Mouse (Mus musculus) lung, postnatal 25 days (tissue): ENCODE measurements around the gene Kcnmb4.
A peak's percentile ranks its signal among the peaks of the same experiment; 100 is the strongest.

ENCODE experiments used
- DNase-seq: peaks from one replicate; pipeline ENCODE4 v3.0.0; 2022; ENCODE audit warnings: low spot score

Kcnmb4 gene

DNA sequence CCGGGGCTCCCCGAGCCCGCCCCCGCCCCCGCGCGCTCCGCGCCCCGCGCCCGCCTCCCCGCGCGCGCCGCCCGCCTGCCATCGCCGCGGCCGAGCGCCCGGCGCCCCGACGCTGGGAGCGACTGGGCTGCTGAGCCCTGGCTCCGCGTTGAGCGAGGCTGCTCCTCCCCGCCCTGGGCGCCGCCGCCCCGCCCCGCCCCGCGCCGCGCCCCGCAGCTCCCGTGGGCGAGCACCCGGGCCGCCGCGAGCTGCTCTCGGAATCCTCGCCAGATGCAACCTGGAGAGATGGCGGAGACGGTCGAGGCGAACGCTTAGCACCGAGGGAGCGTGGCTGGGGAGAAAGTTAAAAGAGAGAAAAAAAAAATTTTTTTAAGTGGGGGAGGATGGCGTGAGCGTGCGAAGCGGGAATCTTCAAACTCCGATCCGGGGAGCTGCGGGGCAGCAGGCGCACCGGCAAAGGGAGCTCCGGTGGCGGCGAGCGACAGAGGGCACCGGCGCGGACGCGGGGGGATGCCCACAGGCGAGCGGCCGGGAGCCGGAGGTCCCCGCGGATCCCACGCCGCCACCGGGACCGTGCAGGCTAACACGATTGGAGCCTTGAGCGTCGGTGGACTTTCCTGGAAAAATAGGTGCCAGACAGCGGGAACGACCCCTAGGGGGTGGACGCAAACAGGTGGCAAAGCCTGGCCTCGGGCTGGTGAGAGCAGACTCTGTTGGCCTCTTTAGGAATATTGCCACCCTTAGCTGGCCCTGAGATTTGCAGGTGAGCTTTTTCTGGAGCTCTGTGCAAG, at the start of gene Kcnmb4:
Kcnmb4 (minus strand) TSS at position 120 of the 791 bp plus-strand sequence.
- DNase-seq: no peak

DNA sequence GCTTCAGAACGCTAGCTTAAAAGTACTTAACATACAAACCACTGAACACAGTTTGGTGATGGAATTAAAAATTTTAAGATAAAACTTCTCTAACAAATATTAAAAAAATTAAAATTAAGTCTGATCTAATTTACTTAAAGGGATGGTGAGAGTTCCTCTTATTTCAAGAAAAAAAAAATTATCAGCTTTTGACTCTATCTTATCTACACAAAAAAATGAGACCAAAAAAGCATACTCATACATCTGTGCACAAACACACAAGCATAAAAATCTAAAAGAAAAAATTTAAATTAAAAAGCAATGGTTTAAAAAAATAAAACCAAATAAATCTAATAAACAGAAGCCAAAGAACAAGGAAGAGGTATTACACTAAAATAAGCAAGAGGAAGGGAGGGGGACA, 45.9 kb upstream of the Kcnmb4 start:
- no peak for DNase-seq

DNA sequence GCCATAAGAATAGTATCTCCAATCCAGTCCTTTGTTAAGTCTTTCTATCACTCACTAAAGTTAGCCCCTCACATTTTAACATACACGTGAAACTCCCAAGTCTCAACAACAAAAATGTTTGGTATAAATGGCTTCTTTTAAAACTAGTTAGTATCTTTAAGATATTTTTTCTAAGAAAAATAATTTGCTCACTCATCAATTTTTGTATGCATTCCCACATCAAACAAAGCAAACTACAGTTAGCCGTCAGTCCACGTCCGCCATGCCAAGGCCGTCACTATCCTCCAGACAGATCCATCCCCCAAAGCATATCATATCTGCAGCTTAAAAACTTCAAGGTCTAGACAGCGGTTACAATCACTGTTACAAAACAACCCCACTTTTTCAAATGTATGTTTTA, 41.9 kb upstream of the Kcnmb4 start:
- no peak for DNase-seq

DNA sequence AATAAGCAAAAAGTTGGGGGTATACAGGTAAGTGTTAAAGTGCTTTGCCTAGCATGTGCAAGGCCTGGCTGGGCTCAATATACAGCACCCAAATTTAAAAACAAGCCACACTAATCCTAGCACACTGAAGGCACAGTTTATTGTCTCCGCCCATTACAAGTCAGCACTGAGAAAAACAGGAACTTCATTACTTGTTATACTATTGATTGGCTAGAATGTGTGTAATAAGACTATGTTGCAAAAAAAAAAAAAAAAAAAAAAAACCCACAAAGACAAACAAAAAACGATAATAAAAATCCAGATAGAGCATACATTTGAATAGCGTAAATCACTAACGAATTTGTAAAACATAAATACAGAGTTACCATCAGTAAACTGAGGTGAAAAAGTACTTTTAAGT, 41.5 kb upstream of the Kcnmb4 start:
- DNase-seq: no peak

DNA sequence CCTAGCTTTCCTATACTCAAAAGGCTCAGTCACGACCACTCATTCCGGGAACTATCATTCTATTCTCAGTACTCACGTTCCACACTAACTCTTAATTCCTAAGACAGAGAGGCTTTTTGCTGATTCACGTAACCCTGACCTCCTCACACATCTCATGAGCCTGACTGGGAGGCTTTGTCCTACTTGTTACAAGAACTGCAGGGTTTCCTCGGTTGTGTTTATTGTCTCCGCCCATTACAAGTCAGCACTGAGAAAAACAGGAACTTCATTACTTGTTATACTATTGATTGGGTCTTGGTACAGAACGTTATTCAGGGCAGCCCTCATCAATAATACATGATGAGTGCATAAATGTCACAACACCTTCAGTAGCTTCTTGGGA, 39.6 kb upstream of the Kcnmb4 start:
- no peak for DNase-seq

DNA sequence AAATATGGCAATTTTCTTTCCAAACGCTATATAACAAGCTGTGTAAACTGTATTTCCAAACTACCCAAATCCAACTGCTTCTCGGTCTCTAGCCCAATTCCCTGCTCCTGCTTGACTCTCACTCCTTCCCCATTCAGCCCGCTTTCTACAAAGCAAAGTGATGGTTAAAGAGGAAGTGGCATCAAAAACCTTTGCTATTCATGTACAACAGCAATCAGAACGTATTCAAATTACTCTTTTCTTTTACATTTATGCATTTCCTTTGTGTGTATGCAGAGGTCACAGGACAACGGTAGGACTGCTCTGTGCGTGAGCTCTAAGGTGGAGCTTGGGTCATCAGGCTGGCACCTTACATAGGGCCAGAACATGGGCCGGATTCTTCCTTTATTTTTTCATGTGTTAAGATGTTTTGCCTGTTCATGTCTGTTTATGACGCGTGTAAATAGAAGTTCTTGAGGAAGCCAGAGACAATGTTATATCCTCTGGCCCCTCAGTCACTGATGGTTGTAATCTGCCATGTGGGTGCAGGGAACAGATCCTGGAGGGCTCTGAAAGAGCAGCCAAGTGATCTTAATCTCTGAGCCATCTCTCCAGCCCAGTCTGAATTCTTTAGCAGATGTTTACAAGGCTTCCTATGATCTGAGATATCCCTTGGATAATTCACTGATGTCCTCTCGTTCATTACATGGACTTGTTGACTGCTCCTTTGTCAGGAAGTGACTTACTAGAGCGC, 39.0 kb upstream of the Kcnmb4 start:
- DNase-seq: peak; percentile 7

DNA sequence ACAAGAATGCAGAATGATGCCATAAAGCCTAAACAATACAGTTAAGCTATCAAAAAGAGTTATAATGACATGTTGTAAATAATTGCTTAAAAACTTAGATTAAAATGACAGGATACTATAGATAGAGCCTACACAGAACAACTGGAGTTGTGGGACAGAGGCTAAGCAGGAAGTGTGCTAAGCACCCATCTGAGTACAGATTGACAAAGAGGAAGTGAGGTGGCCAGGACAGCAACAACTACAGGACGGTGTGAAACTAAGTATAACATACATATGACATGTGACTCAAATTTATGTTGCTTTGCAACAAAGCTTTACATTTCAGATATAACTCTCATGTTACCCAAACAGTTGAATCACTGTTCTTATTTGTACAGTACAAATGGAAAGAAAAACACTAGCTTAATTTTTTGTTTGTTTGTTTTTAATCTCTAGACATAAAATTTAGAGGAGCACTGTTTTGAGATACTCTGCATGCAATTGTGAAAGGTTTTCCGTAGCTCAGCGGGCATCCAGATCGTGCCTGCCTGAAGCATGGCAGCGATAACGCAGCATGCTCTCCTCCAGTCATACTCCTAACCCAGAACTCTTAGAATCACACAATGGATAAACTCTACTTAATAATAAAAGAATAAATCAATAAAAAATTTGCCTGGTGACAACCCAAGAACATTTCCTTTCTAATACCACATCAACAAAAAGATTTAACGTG, 31.8 kb upstream of the Kcnmb4 start:
- peak; percentile 19 for DNase-seq

DNA sequence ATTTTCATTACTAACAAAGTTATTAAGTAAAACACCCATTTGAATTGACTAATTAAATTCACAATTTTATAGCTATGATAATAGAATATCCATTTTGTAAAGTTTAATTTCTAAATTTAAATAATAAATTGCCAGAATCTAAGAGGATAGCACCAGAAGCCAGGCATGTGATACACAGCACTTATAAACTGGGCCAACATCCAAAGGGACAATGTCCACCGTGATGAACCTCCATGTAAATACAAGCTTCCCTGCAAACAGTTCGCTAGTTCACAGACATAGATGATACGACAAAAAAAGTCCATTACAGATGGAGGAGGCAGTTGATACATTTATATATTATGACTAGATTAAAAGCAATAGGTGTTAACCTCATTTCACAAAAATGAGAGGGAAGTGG, 19.1 kb upstream of the Kcnmb4 start:
- DNase-seq: no peak

DNA sequence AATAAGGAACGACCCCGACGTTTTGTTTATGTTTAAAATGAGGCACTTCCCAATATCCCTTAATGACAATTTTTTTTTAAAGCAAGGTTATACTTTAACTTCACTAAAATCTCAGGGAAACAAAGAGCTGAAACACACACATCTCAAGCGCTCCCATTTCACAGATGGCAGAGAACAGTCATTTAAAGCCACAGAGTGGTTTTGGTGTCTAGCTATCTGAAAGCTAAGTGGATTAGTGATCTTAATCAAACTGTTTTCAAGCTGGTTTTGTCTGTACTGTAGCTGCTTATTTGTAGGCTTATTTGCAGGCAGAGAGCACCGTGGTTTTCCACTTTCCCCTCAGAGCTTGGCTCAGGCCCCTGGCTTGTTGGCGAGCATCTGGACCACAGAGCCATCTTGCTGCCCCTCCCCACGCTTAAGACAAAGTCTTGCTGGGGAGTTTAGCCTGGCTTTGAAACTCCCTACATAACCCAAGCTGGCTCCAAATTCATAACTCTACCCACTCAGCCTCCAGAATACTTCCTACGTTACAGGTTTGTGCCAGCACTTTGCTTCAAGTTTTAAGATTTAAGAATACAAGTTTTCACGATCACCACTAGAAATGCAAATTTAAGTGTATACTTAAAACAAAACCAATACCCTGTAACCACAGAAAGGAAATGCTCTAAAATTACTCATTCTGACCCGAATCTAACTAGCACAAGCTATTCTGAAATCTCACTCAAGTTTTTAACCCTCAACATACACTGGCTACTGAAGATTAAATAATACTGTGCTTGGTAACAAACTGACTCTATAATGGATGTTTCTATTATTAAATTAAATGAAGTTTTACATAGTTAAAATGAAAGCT, 13.4 kb upstream of the Kcnmb4 start:
- DNase-seq: no peak

DNA sequence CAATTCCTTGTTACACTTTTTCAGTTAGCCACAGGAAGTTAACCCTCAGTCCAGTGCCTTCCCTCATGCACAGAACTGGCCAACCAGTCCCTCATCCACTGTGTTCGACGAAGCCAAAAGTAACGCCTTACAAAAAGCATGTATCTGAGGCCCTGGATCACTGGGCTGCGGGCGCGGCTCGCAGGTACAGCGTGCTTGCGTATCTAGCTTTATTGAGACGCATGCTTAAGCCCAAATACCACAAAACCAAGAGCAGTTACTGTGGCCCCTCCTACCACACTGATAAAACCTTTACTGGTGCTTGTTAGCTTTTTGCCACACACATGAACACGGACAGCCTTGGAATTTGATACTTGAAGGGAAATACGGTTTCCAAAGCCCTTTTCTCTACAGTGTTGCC, 8.2 kb upstream of the Kcnmb4 start:
- no peak for DNase-seq

DNA sequence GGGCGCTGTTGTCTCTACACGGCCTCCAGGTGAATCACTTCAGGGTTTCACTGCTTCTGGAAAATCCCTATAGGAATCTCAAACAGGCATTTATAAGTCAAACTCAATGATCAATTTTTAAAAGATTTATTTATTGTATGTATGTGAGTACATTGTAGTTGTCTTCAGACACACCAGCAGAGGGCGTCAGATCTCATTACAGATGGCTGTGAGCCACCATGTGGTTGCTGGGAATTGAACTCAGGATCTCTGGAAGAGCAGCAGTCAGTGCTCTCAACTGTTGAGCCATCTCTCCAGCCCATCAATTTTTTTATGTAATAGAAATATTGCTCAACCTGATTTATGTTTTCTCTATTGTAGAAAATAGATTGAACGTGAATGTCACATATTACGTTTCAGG, 7.3 kb upstream of the Kcnmb4 start:
- DNase-seq: no peak

DNA sequence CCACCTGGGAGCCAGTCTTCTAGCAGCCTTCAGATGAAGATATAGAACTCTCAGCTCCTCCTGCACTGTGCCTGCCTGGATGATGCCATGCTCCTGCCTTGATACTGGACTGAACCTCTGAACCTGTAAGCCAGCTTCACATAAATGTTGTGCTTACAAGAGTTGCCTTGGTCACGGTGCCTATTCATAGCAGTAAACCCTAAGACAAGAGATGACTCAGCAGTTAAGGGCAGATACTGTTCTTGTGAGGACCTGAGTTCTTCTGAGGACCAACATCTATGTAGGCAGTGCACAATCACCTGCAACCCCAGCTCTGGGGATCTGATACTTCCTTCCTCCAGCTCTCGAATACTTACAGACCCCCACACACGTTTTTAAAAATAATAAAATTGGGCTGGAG, 2.9 kb upstream of the Kcnmb4 start:
- DNase-seq: no peak

DNA sequence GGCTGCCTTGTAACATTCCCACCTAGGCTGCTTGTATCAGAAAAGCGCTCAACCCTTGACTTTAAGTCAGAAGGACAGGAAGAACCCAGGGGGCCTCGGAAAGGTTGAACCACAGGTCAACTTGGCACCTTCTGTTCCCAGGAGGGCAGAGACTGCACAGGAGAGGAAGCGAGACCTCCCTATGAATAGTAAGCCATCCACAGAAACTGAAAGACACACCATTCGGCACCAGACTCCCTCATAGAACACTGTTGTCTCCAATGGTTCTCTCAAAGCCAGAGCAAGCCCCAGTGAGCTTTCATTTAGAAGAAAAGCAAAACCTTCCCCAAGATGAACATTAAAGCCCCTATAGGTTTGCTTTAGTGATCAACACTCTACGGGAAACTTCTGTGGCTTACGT, 2.0 kb upstream of the Kcnmb4 start:
- DNase-seq: no peak

DNA sequence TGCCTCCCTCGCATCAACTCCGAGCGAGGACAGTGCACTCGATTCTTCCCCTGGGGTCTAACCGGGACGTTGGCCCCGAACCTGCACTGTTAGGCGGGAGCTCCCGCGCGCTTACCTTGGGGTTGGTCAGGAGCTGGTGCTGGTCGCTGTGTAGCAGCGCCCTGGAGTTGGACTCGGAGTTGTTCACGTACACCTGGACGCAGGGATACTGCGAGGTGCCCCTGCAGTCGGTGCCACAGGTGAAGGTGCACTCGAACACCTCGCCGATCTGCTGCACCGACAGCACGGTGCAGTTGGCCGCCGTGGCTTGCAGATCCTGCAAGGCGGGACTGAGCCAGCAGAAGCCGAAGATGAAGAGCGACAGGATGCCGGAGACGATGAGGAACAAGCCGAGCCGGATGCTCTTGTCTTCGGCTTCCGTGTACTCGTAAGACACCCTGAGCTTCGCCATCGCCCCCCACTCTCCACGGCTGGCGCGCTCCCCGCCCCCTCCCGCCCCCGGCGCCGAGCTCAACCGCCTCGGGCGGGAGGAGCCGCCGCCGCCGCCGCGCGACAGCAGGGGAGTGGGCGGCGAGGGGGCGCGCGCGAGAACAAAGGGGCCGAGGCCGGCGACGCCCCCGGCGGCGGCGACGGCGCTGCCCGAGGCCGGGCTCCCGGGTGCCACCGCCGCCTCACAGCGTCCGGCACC, 463 bp downstream of the Kcnmb4 start:
- peak; percentile 5 for DNase-seq

DNA sequence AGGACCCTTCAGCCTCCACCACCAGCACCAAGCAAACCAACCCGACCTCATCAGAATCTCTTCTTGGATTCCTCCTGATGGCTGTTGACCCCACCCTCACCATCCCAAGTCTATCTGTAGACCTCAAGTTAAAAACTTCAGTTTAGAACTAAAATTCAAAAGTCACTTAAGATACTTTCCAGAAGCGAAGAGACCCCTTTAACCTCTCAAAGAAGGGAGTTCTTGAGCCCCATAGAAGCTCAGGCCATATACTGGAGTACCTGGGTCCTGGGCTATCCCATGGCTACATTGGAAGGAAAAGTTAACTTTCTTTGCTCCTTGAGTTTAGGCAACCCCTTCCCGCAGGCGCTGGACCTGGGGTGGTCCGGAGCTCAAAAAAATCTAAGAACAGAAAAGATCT, 1.1 kb downstream of the Kcnmb4 start:
- no peak for DNase-seq

DNA sequence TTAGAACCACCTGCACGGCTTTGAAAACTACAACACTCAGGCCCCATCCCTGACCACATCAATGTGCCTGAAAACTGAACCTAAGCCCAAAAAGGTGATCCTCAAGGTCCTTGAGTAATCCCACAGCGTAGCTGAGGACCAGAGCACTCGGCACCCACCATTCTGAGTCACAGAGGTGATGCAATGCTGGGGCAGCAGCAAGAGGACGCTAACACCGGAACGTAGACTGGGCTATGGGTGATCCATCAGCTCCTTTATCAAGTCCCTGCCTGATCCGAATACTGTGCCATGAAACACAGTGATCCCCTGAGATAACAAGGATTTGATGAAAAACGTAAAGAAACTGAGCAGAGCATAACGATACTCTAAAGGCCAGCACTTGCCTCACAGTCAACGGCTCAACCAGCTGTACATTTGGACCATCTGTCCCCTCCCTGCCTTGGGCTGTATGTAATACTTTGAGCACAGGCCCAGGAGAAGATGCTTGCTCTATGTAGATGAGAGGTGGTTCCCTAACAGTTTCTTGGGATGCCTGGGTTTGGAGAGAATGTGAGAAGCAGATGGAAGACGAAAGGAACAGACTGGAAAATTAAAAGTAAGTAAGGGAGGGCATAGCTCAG, 3.3 kb downstream of the Kcnmb4 start:
- no peak for DNase-seq

DNA sequence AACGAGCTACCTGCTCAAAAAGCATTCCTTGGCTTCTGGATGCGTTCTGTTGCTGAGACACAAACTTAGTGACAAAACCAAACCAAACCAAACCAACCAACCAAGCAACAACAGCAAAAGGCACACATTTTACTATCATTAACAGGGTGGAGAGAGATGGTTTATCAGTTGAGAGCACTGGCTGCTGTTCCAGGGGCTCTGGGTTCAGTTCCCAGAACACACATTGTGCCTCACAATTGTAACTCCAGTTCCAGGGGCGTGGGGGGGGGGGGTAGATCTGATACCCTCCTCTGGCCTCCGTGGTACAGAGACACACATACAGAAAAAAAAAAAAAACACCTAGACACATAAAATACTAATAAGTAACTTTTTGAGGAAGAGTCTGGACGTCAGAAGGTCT, 5.6 kb downstream of the Kcnmb4 start:
- no peak for DNase-seq

DNA sequence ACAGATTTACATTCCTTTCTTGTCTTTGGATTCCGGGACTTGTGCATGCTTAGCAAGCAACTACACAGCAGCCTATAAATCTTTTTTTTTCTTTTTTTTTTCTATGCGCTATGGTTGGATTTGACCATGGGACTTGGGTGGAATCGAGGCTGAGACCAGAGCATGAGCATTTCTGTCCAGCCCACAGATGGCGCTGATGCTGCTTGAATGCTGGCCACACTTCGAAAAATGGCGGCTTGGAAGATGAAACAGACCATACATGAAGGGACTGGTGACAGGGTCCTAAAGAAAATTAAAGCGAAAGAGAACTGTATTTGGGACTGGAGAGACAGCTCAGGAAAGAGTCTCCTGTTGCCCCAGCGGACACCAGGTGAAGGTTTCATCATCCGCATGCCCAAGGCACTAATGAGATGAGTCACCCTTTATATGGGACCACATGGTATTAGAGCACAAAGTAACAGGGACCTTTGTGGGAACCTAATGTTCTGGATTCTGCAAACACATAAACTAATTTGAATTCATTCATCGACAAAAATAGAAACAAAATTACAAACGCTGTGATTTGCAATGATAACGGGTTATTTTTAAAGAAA, 9.8 kb downstream of the Kcnmb4 start:
- no peak for DNase-seq

DNA sequence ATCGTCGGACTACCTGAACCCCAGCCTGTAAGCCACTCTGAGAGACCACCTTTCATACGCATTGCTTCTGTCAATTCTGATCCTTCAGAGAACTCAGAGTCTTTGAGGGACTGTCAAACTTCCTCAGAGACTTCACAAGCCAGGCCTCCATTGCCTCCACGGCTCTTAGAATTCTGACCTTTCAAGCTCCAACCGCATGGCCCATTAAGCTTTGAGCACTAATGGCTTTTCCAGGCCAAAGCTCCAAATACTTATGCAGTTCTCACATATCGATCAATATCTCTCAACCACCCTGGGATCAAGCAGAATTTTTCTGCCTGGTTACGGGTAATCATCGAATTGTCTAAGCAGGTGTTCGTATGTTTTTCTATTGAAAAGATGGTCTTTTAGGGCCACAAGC, 12.2 kb downstream of the Kcnmb4 start:
- DNase-seq: no peak

DNA sequence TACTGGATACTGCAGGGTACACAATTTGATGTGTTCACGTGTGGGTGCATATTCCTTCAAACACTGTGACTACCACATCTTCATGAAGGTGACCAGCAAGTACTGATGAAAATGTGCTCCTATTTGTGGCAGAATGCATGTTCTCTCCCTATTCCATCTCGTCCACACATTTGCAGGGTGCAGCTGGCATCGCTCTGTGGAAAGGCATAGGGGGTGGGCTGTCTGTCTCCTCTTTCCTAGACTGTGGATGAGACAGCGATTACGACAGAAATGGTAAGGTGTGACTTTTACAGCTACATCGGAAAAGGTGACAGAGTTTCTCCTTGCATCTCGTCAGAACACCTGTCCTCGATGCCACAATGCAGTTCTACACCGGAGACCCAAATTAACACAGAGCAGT, 14.9 kb downstream of the Kcnmb4 start:
- DNase-seq: no peak

DNA sequence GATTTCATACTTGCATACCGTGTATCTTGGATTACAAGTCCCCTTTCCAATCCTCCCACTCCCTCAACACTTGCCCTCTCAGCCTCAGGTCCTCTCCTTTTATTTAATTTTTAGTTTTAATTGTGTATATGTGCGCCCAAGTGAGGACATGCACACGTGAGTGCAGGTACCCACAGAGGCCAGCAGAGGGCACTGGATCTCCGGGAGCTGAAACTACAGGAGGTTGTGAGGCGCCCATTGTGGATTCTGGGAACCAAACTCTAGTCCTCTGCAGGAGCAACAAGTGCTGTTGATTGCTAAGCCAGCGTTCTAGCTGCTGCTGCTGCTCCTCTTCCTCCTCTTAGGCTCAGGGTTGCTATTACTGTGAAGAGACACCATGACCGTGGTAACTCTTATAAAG, 20.9 kb downstream of the Kcnmb4 start:
- no peak for DNase-seq
